Mouse (Mus musculus): Measurements from ENCODE around the gene Shmt1.

DNA sequence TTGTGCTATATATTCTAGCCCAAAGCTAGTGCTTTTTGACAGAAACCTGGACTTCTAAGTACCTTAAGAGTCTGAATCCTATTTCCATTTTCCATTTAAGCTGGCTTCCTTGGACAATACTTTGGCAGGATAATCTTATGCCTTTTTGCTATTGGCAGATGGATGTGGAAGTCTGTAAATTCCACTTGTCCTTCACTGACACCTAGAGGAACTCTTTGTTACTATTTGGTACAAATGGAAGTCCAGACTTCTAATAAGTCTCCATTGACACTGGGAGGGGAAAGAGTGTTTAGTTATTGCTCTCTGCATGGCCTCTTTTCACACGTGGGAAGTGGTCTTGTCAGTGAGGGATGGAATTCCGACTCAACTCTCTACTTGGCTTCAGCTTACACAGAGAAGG, 17.4 kb upstream of the Shmt1 start:
- TF ChIP-seq CTCF (IDR thresholded peaks at IDR 0.05; ENCODE audit: borderline replicate concordance, extremely low read depth, insufficient read depth, insufficient read length): no peak
- no peak for TF ChIP-seq POLR2A (IDR thresholded peaks at IDR 0.05; ENCODE audit: borderline replicate concordance, extremely low read depth, insufficient read depth, insufficient read length, poor library complexity, severe bottlenecking)
